Mouse (Mus musculus) T-helper 17 cell (primary cell): ENCODE data around the gene Zfp978.

ENCODE experiments used
- in situ Hi-C, 2 experiments: fragments of 300-600 bp; cut with MboI, MseI; formaldehyde crosslinking; loops; 1 replicate in 1 of 2; 2 replicates in 1 of 2; pipeline ENCODE4 v1.15.1; 2025; ENCODE audit warnings: high pct_unique_total_duplicates in 2 of 2

The Zfp978 gene

DNA sequence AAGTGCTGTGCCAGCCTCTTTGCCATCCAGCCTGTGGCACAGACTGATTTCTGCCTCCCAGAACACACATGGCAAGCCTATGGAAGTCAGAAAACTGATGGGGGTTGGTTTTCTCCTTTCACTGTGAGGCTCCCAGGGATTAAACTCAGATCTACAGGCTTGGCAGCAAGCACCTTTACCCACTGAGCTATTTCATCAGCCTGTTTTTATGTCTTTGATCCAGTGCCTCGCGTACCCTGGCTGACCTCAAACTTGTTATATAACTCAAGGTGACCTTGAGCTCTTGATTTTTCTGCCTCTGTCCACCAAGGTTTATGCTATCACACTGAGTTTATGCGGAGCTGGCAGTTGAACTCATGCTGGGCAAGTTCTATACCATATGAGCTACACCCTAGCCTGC, 71.9 kb downstream of the Zfp978 start:
- in situ Hi-C loops, result loop anchor here (5.0 to 25.0 kb wide), 2 partner anchors 311 to 1546 kb away; no protein-coding TSS in a partner anchor

- in situ Hi-C loops, result loop anchor here (5.0 to 25.0 kb wide), 2 partner anchors 312 to 1547 kb away; no protein-coding TSS in a partner anchor
Observed at GRCm38 (mm10) chr4:147433874-147434273, 72.8 kb downstream of the Zfp978 start.
